Mouse (Mus musculus): ENCODE data around the gene Spon2. TPM values are rescaled to one million over a fixed set of nuclear protein-coding genes. Genes with fewer than 3 reads are reported as not detected.

The Spon2 gene
- polyA plus RNA-seq, 1 experiment from 2014 or later: 111 TPM

DNA sequence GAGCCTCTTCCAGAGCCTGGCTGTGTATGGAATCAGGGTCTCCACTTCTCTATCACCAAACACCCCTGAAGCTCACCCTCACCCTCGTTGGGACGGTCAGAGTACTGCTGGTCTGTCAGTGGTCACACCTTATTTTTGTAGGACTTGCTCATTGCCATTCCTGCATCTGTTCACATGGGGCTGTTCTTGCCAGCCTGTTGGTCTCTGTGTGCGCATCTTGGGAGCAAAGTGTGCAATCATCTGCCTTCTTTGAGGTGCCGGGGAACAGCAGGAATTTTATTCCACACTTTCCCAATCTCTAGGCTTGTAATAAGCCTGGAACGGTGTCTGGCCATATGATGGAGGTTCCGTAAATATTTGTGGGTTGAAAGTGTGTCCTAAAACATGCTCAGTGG is 15.1 kb downstream of the Spon2 start:
- TF ChIP-seq CTCF (IDR thresholded peaks at IDR 0.05) (no peak), EP300 (IDR thresholded peaks at IDR 0.05) (no peak)
- WGBS: 74% methylated on average over 6 of the region's 6 CpGs

GRCm38 (mm10) chr5:33202516-33203170 is 15.6 kb downstream of the Spon2 start:
- Histone ChIP-seq H3K9ac (replicated peaks; ENCODE audit: low read depth) (no peak overlapping the region), H3K4me3 (ENCODE audit: low read depth, low read length) (no peak overlapping the region), H3K4me1 (ENCODE audit: insufficient read depth, low read depth, low read length) (no peaks in the 10 kb centered on the region), H3K36me3 (ENCODE audit: insufficient read depth, low read length) (no peaks in the 10 kb centered on the region), H3K4me2 (replicated peaks; ENCODE audit: low read depth, low read length) (no peak overlapping the region), H3K27ac (ENCODE audit: low read length) (no peak overlapping the region), H3K9me3 (ENCODE audit: low read length) (no peaks in the 10 kb centered on the region), H3K27me3 (replicated peaks; ENCODE audit: insufficient read depth, low read length) (peaks cover 4% of the 10 kb centered on the region; the same call in 1 of the 2 replicates)
- 54% methylated on average over 13 of the region's 13 CpGs for WGBS
- no peak for ATAC-seq
- TF ChIP-seq EP300 (IDR thresholded peaks at IDR 0.05): no peak
- no peak for TF ChIP-seq CTCF (IDR thresholded peaks at IDR 0.05)
- DNase-seq (ENCODE audit: low spot score): no peak

More for the DNA sequence above, 15.1 kb downstream of the Spon2 start:
- H3K9ac ChIP-seq (replicated peaks; ENCODE audit: low read depth): no peak overlapping the region
- DNase-seq (ENCODE audit: low spot score) (no peak), ATAC-seq (no peak)
- H3K36me3 ChIP-seq (ENCODE audit: insufficient read depth, low read length): no peaks in the 10 kb centered on the region
- peaks cover 4% of the 10 kb centered on the region; the same call in 1 of the 2 replicates for H3K27me3 ChIP-seq (replicated peaks; ENCODE audit: insufficient read depth, low read length)
- H3K9me3 ChIP-seq (ENCODE audit: low read length): no peaks in the 10 kb centered on the region
- no peaks in the 10 kb centered on the region for H3K4me1 ChIP-seq (ENCODE audit: insufficient read depth, low read depth, low read length)
- H3K4me3 ChIP-seq (ENCODE audit: low read depth, low read length): no peak overlapping the region
- no peak overlapping the region for H3K27ac ChIP-seq (ENCODE audit: low read length)
- no peak overlapping the region for H3K4me2 ChIP-seq (replicated peaks; ENCODE audit: low read depth, low read length)

DNA sequence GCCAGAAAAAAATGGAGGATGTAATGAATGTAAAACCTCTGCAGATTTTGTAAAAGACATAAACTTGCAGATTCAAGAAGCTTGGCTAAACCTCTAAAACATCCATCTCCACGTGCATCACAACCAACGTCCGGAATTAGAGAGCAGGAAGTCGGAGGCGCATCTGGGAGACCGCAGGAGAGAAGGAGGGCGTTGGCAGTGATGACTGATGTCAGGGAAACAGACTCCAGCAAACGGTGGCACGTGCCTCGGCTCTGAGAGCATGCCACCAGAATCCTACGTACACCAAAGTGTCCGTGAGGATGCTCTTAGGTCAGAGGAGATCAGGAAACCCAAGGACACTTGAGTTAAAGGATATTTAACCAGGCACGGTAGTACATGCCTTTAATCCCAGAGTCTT is 16.6 kb downstream of the Spon2 start:
- Histone ChIP-seq H3K9me3 (ENCODE audit: low read length) (no peaks in the 10 kb centered on the region), H3K27me3 (replicated peaks; ENCODE audit: insufficient read depth, low read length) (peaks cover 4% of the 10 kb centered on the region; the same call in 1 of the 2 replicates), H3K4me3 (ENCODE audit: low read depth, low read length) (no peak overlapping the region), H3K4me1 (ENCODE audit: insufficient read depth, low read depth, low read length) (no peaks in the 10 kb centered on the region), H3K4me2 (replicated peaks; ENCODE audit: low read depth, low read length) (no peak overlapping the region), H3K36me3 (ENCODE audit: insufficient read depth, low read length) (no peaks in the 10 kb centered on the region), H3K27ac (ENCODE audit: low read length) (no peak overlapping the region), H3K9ac (replicated peaks; ENCODE audit: low read depth) (no peak overlapping the region)
- 34% methylated on average over 13 of the region's 13 CpGs for WGBS
- TF ChIP-seq EP300 (IDR thresholded peaks at IDR 0.05) (no peak), CTCF (IDR thresholded peaks at IDR 0.05) (no peak)
- DNase-seq (ENCODE audit: low spot score) (no peak), ATAC-seq (no peak)

DNA sequence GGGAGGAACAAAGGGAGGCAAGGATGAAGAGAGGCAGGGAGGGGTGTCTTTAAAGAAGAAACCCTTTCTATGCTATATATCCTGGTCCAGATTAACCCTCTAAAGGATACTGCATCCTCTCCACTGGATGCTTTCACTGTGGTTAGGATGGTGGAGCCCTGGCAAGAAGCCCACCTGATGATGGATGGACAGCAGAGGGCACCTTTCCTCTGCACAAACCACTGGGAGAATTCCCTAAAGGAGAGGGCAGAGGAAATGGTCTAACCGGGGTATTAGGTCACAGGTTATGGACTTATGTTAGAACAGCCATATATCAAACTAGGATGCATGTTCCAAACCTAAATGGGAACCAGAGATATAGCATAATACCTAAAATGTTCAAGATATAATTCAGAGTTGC is 18.2 kb downstream of the Spon2 start:
- no peaks in the 10 kb centered on the region for H3K9me3 ChIP-seq (ENCODE audit: low read length)
- no peak overlapping the region for H3K4me3 ChIP-seq (ENCODE audit: low read depth, low read length)
- H3K27me3 ChIP-seq (replicated peaks; ENCODE audit: insufficient read depth, low read length): peaks cover 4% of the 10 kb centered on the region; the same call in 1 of the 2 replicates
- H3K4me2 ChIP-seq (replicated peaks; ENCODE audit: low read depth, low read length): no peak overlapping the region
- H3K9ac ChIP-seq (replicated peaks; ENCODE audit: low read depth): no peak overlapping the region
- no peaks in the 10 kb centered on the region for H3K36me3 ChIP-seq (ENCODE audit: insufficient read depth, low read length)
- H3K4me1 ChIP-seq (ENCODE audit: insufficient read depth, low read depth, low read length): no peaks in the 10 kb centered on the region
- WGBS: 45% methylated on average over 1 of the region's 1 CpGs
- no peak for TF ChIP-seq CTCF (IDR thresholded peaks at IDR 0.05)
- no peak for TF ChIP-seq EP300 (IDR thresholded peaks at IDR 0.05)
- DNase-seq (ENCODE audit: low spot score) (no peak), ATAC-seq (no peak)
- H3K27ac ChIP-seq (ENCODE audit: low read length): no peak overlapping the region

GRCm38 (mm10) chr5:33195246-33195852 is 22.9 kb downstream of the Spon2 start:
- H3K4me3 ChIP-seq (ENCODE audit: low read depth, low read length): no peak overlapping the region
- H3K4me2 ChIP-seq (replicated peaks; ENCODE audit: low read depth, low read length): no peak overlapping the region
- no peaks in the 10 kb centered on the region for H3K27me3 ChIP-seq (replicated peaks; ENCODE audit: insufficient read depth, low read length)
- ATAC-seq (peak; percentile 46; the same call in 1 of the 2 replicates), DNase-seq (ENCODE audit: low spot score) (peak; percentile 61)
- H3K9ac ChIP-seq (replicated peaks; ENCODE audit: low read depth): no peak overlapping the region
- no peaks in the 10 kb centered on the region for H3K9me3 ChIP-seq (ENCODE audit: low read length)
- no peaks in the 10 kb centered on the region for H3K36me3 ChIP-seq (ENCODE audit: insufficient read depth, low read length)
- WGBS: 44% methylated on average over 9 of the region's 9 CpGs
- TF ChIP-seq CTCF (IDR thresholded peaks at IDR 0.05): no peak
- no peak for TF ChIP-seq EP300 (IDR thresholded peaks at IDR 0.05)
- H3K4me1 ChIP-seq (ENCODE audit: insufficient read depth, low read depth, low read length): no peaks in the 10 kb centered on the region
- H3K27ac ChIP-seq (ENCODE audit: low read length): no peak overlapping the region

DNA sequence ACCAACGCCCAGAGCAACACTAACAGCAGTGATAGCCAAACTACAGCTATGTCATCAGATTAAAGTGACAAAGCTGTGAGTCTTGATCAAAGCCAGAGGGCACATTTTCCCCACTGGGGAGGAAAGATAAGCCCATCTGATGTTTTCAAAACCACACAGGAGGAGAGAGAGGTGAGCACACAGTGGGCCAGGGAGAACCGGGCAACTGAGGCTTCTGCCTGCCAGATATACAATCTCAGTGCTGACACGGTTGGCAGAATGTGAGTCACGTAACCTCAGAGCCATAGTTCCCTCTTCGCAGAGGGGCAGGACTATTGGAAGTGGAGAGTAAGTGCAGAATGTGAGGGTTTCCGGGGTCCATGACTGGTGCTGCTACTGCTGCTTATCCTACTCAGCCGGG is 24.7 kb downstream of the Spon2 start:
- no peak overlapping the region for H3K27ac ChIP-seq (ENCODE audit: low read length)
- TF ChIP-seq CTCF (IDR thresholded peaks at IDR 0.05): no peak
- no peak for TF ChIP-seq EP300 (IDR thresholded peaks at IDR 0.05)
- peak; percentile 30; the same call in 1 of the 2 replicates for ATAC-seq
- no peak for DNase-seq (ENCODE audit: low spot score)
- no peak overlapping the region for H3K9ac ChIP-seq (replicated peaks; ENCODE audit: low read depth)
- no peaks in the 10 kb centered on the region for H3K36me3 ChIP-seq (ENCODE audit: insufficient read depth, low read length)
- H3K4me3 ChIP-seq (ENCODE audit: low read depth, low read length): no peak overlapping the region
- H3K27me3 ChIP-seq (replicated peaks; ENCODE audit: insufficient read depth, low read length): no peaks in the 10 kb centered on the region
- no peaks in the 10 kb centered on the region for H3K4me1 ChIP-seq (ENCODE audit: insufficient read depth, low read depth, low read length)
- WGBS: 4% methylated on average over 7 of the region's 7 CpGs
- no peaks in the 10 kb centered on the region for H3K9me3 ChIP-seq (ENCODE audit: low read length)
- no peak overlapping the region for H3K4me2 ChIP-seq (replicated peaks; ENCODE audit: low read depth, low read length)

Other genes starting within 250 kb of the Spon2 start
- 242 and 276 TPM in 2 replicates for gene Ywhah, start 199.6 kb downstream of the Spon2 start, polyA plus RNA-seq (2015; fragmentation: Nextera tagmentation; extraction: Ambion mirVana)
- gene Slc5a1, start 114.2 kb downstream of the Spon2 start, polyA plus RNA-seq (2015; fragmentation: Nextera tagmentation; extraction: Ambion mirVana): 2.2 and 5.4 TPM in 2 replicates
- 193 and 194 TPM in 2 replicates for gene Ctbp1, start 56.5 kb upstream of the Spon2 start, polyA plus RNA-seq (2015; fragmentation: Nextera tagmentation; extraction: Ambion mirVana)
- gene Maea, start 117.1 kb upstream of the Spon2 start, polyA plus RNA-seq (2015; fragmentation: Nextera tagmentation; extraction: Ambion mirVana): 93.6 and 96.0 TPM in 2 replicates
- gene Uvssa, start 160.1 kb upstream of the Spon2 start, polyA plus RNA-seq (2015; fragmentation: Nextera tagmentation; extraction: Ambion mirVana): 7.0 and 7.2 TPM in 2 replicates
- gene Nkx1-1, start 215.5 kb upstream of the Spon2 start, polyA plus RNA-seq (2015; fragmentation: Nextera tagmentation; extraction: Ambion mirVana): not detected in 2 replicates

Measured in lung, postnatal 0 days (tissue).